Mouse (Mus musculus) heart, embryonic 12.5 days (tissue): Measurements from ENCODE around the gene Afg1l. TPM values are rescaled to one million over a fixed set of nuclear protein-coding genes. Genes with fewer than 3 reads are reported as not detected.

Experiments
- ATAC-seq: fragments of 200-750 bp; cut with Nextera tagmentation; 2 replicates; pipeline ENCODE4 v1.8.0; 2017; ENCODE audit warnings: moderate TSS enrichment, moderate library complexity; ENCODE audit not compliant: insufficient number of reproducible peaks, low FRiP score
- H3K27ac ChIP-seq: fragments of 300-500 bp; sonication (generic); 2 replicates; pipeline ENCODE4 v1.5.1; 2016; ENCODE audit warnings: mild to moderate bottlenecking, moderate library complexity; ENCODE audit not compliant: poor library complexity, severe bottlenecking
- H3K27me3 ChIP-seq: fragments of 300-500 bp; sonication (generic); replicated peaks from 2 replicates; pipeline ENCODE4 v1.6.1; 2016; ENCODE audit warnings: mild to moderate bottlenecking, moderate library complexity
- H3K36me3 ChIP-seq: fragments of 300-500 bp; sonication (generic); 2 replicates; pipeline ENCODE4 v1.6.1; 2016; ENCODE audit warnings: mild to moderate bottlenecking, moderate library complexity
- H3K4me1 ChIP-seq: fragments of 300-500 bp; sonication (generic); replicated peaks from 2 replicates; pipeline ENCODE4 v1.6.1; 2016; ENCODE audit warnings: mild to moderate bottlenecking
- H3K4me2 ChIP-seq: fragments of 300-500 bp; sonication (generic); 2 replicates; pipeline ENCODE4 v1.6.1; 2016; ENCODE audit warnings: mild to moderate bottlenecking, moderate library complexity
- H3K4me3 ChIP-seq: fragments of 300-500 bp; sonication (generic); 2 replicates; pipeline ENCODE4 v1.5.1; 2016; ENCODE audit warnings: mild to moderate bottlenecking
- H3K9ac ChIP-seq: fragments of 300-500 bp; sonication (generic); 2 replicates; pipeline ENCODE4 v1.6.1; 2016; ENCODE audit warnings: mild to moderate bottlenecking, moderate library complexity
- H3K9me3 ChIP-seq: fragments of 300-500 bp; sonication (generic); replicated peaks from 2 replicates; pipeline ENCODE4 v1.6.1; 2016; ENCODE audit warnings: mild to moderate bottlenecking, moderate library complexity
- WGBS: fragments of 180-500 bp; shearing (Covaris S2); methylation state at CpG from one replicate; pipeline ENCODE4 v1.1.7; 2016; 5-methylcytosine and 5-hydroxymethylcytosine counted together
- polyA plus RNA-seq: library from polyadenylated mRNA; unstranded; fragments of >200 nt; fragmentation: Nextera tagmentation; extraction: Ambion mirVana; gene quantifications from 2 replicates; pipeline ENCODE4 v1.2.1, GENCODE M21; 2016

Afg1l gene
- polyA plus RNA-seq, 1 experiment from 2014 or later: 13.5 TPM

- WGBS: 49% methylated on average over 5 of the region's 5 CpGs
Observed at GRCm38 (mm10) chr10:42347986-42348385, 130.4 kb downstream of the Afg1l start.

DNA sequence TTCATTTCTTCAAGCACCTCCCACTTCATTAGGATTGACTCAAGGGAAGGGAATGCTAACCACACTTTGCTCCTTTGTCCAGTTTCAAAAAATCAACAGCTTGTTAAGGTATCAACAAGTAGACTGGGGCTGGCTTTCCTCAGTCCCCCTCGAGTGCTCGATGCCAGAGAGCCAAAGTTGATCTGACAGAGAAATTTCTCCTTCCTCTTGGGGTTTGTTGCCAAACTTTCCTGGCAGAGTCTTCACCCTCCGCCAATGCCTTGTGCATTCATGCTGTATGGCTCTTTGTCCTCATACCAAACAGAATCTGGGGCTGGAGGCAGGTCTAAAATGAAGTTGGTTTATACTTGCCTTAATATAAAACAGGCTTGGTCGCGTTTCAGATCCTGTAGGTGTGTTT lies 131.2 kb downstream of the Afg1l start:
- Histone ChIP-seq H3K27me3 (no peaks in the 10 kb centered on the region), H3K4me3 (no peak overlapping the region), H3K9me3 (no peaks in the 10 kb centered on the region), H3K4me2 (no peak overlapping the region), H3K4me1 (peaks cover 16% of the 10 kb centered on the region), H3K27ac (0 out of 2 replicates have a peak overlapping the region, but pooled peaks have one; percentile 20), H3K9ac (no peak overlapping the region), H3K36me3 (no peaks in the 10 kb centered on the region)
- 53% methylated on average over 5 of the region's 5 CpGs for WGBS
- no peak for ATAC-seq

More at GRCm38 (mm10) chr10:42347986-42348385, 130.4 kb downstream of the Afg1l start:
- no peaks in the 10 kb centered on the region for H3K27me3 ChIP-seq
- no peaks in the 10 kb centered on the region for H3K9me3 ChIP-seq
- H3K9ac ChIP-seq: no peak overlapping the region
- no peak for ATAC-seq
- peaks cover 16% of the 10 kb centered on the region for H3K4me1 ChIP-seq
- no peak overlapping the region for H3K4me3 ChIP-seq
- H3K36me3 ChIP-seq: 0 out of 2 replicates have a peak, but pooled peaks cover 5% of the 10 kb centered on the region
- no peak overlapping the region for H3K27ac ChIP-seq
- H3K4me2 ChIP-seq: peak overlapping the region; percentile 13; the same call in 1 of the 2 replicates

GRCm38 (mm10) chr10:42346179-42346877 lies 132.0 kb downstream of the Afg1l start:
- peaks cover 21% of the 10 kb centered on the region for H3K4me1 ChIP-seq
- ATAC-seq: no peak
- H3K27ac ChIP-seq: no peak overlapping the region
- no peaks in the 10 kb centered on the region for H3K27me3 ChIP-seq
- 68% methylated on average over 12 of the region's 12 CpGs for WGBS
- H3K9me3 ChIP-seq: no peaks in the 10 kb centered on the region
- H3K4me2 ChIP-seq: no peak overlapping the region
- no peak overlapping the region for H3K9ac ChIP-seq
- H3K4me3 ChIP-seq: no peak overlapping the region
- no peaks in the 10 kb centered on the region for H3K36me3 ChIP-seq

DNA sequence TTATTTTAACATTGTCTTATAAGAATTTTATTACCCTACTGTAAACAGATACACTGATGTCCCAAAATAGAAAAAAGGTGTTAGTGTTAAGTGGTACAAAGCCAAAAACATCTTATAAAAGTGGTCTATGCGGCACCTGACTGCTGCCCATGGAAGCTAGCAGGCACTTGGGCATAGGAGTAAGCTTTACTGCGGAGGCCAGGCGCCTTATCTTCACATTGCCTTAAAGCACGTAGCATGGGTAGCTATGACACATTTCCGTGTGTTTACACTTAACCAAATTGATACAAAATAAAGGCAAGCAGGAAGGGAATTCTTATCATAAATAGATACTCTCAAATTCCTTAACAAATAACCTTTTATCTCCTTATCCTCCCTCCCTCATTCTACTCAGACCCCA lies 135.7 kb downstream of the Afg1l start:
- H3K4me2 ChIP-seq: no peak overlapping the region
- WGBS: 54% methylated on average over 5 of the region's 5 CpGs
- no peak overlapping the region for H3K4me3 ChIP-seq
- H3K36me3 ChIP-seq: peaks cover 8% of the 10 kb centered on the region; the same call in 1 of the 2 replicates
- no peak overlapping the region for H3K9ac ChIP-seq
- H3K4me1 ChIP-seq: peaks cover 25% of the 10 kb centered on the region
- ATAC-seq: no peak
- no peaks in the 10 kb centered on the region for H3K27me3 ChIP-seq
- no peak overlapping the region for H3K27ac ChIP-seq
- H3K9me3 ChIP-seq: no peaks in the 10 kb centered on the region

DNA sequence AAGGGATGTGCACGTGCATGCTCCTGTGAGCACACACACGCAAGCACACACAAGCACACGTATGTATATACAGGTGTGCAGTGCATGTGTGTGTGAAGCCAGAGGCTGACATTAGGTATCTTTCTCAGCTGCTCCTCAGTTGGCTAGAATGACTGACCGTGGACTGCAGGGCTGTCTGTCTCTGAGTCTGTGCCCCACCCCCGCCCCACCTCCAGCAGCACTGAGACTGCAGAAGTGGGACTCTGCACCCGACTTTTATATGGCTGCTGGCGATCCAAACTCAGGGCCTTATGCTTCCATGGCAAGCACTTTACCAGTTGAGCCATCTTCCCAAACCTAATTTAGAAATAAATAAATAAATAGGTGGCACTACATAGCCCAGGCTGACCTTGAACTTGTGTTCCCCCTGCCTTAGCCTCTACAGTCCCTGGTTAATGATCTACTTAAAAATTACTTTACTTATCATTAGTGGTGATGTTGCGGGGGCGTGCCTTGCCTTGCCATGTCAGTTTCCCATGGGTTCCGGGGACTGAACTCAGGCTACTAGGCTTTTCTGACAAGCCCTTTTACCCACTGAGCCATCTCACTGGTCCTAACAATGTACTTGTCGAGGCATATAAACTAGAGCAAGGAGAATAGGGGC lies 136.4 kb downstream of the Afg1l start:
- H3K4me2 ChIP-seq: no peak overlapping the region
- no peak overlapping the region for H3K27ac ChIP-seq
- ATAC-seq: no peak
- WGBS: 80% methylated on average over 11 of the region's 11 CpGs
- no peaks in the 10 kb centered on the region for H3K9me3 ChIP-seq
- H3K4me3 ChIP-seq: no peak overlapping the region
- no peaks in the 10 kb centered on the region for H3K27me3 ChIP-seq
- H3K4me1 ChIP-seq: peaks cover 19% of the 10 kb centered on the region
- peaks cover 16% of the 10 kb centered on the region; the same call in 1 of the 2 replicates for H3K36me3 ChIP-seq
- no peak overlapping the region for H3K9ac ChIP-seq

DNA sequence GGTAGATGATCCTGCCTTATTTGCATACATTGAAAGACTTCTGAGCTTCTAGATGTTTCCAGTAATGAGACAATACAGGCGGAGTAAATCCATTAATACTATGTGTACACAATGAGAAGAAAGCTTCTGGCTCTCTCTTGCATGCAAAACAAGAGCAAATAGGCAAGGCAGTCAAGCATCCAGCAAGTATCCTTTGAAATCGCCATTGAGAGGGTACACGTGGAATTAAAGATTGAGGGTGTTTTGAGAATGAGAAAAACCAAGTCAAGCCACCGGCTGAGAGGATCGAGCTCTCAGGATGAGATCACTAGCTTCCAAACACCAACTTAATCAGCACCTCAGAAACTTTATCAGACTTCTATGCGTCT lies 138.0 kb downstream of the Afg1l start:
- no peak overlapping the region for H3K4me2 ChIP-seq
- H3K4me3 ChIP-seq: no peak overlapping the region
- no peak for ATAC-seq
- no peaks in the 10 kb centered on the region for H3K27me3 ChIP-seq
- H3K9me3 ChIP-seq: no peaks in the 10 kb centered on the region
- WGBS: 27% methylated on average over 6 of the region's 6 CpGs
- H3K27ac ChIP-seq: no peak overlapping the region
- no peak overlapping the region for H3K9ac ChIP-seq
- H3K36me3 ChIP-seq: peaks cover 17% of the 10 kb centered on the region; the same call in 1 of the 2 replicates
- peaks cover 14% of the 10 kb centered on the region for H3K4me1 ChIP-seq

DNA sequence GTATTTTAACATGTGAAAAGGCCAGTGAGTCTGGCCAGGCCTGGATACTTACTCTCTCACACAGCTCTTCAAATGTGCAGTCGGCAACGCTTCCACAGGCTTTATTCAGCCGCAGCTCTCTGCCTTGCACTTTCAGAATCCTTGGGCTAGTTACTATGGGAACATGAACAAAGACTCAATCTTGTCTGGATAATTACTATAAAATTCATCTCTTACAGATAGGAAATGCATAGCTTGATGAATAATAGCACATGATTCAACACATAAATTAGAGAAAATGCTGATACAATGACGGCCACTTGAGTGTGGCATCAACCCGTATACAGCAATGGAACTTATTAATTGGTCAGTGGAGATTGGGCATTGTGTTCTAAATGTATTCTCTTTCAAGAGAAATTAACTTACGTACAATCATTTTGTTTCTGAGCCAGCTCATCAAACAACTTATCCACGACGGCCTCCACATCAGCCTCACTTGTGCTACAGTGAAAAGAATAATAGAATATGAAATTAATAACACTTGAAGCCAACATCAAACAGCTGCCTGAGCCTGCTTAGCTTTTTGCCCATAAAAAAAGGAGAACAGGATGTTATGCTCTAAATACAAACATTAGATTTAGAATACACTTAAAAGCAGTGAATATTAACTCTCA lies 138.5 kb downstream of the Afg1l start:
- Histone ChIP-seq H3K36me3 (peaks cover 17% of the 10 kb centered on the region; the same call in 1 of the 2 replicates), H3K4me3 (no peak overlapping the region), H3K9ac (no peak overlapping the region), H3K9me3 (no peaks in the 10 kb centered on the region), H3K4me2 (no peak overlapping the region), H3K4me1 (peaks cover 14% of the 10 kb centered on the region), H3K27ac (no peak overlapping the region), H3K27me3 (no peaks in the 10 kb centered on the region)
- WGBS: 80% methylated on average over 8 of the region's 8 CpGs
- ATAC-seq: no peak

DNA sequence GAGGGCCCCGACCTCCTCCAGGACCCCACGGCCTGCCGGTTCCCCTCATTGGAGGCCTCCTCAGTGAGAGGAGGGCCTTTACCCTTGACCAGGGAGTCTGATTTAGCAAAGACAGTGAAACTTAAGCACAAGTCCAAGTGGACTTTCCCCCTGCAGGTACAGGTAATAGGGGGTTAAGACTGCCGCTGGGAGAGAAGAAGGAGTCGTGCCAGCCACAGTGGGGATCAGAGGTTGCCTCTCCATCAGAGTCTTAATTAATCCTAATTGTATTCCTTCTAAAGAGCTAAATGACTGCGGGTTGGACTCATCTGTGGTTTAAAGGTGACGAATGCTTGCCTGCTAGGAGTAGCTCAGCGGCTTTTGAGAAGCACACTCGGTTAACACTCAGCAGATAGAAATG lies 139.9 kb downstream of the Afg1l start:
- no peak for ATAC-seq
- WGBS: 82% methylated on average over 9 of the region's 9 CpGs
- Histone ChIP-seq H3K4me3 (no peak overlapping the region), H3K36me3 (peaks cover 17% of the 10 kb centered on the region; the same call in 1 of the 2 replicates), H3K27ac (no peak overlapping the region), H3K4me2 (no peak overlapping the region), H3K9ac (no peak overlapping the region), H3K9me3 (no peaks in the 10 kb centered on the region), H3K27me3 (no peaks in the 10 kb centered on the region), H3K4me1 (peaks cover 14% of the 10 kb centered on the region)

DNA sequence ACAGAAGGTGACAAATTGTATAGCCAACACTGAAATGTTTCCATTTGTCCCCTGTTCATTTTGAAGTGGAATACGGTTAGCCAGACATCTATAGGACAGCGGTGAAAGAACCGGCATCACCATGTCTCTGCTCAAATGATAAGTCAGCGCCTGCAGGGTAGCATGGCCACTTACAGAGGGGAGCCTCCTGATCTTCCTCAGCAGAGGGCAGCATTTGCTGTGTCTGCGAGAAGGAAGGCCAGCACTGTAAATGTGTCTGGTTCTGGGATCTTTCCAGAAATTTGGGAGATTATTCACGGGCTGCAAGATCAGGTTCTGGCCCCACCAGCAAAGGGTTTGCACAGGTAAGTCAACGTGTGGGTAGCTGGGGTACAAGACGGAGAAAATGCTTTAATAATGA lies 150.8 kb downstream of the Afg1l start:
- no peaks in the 10 kb centered on the region for H3K9me3 ChIP-seq
- H3K36me3 ChIP-seq: peaks cover 9% of the 10 kb centered on the region
- no peaks in the 10 kb centered on the region for H3K27me3 ChIP-seq
- no peak overlapping the region for H3K9ac ChIP-seq
- no peak overlapping the region for H3K27ac ChIP-seq
- no peaks in the 10 kb centered on the region for H3K4me1 ChIP-seq
- 58% methylated on average over 8 of the region's 8 CpGs for WGBS
- no peak overlapping the region for H3K4me2 ChIP-seq
- ATAC-seq: no peak
- H3K4me3 ChIP-seq: no peak overlapping the region

DNA sequence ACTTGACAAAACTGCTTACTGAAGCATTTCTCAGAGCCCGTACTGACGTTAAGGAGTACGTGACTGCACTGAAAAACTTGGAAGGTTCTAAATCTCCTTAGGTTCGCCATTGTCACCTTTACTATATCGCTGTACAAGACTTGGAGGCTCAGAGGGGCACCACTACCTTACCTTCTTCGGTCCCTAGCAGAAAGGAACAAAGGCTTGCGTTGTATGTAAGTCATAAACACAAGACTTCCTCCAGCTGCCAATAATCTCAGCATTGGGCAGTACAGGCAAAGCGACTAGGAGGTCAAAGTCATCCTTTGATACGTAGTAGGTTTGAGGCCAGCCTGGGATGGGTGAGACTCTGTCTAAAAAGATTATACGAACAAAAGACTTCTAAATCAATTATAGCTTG lies 153.1 kb downstream of the Afg1l start:
- 86% methylated on average over 10 of the region's 10 CpGs for WGBS
- Histone ChIP-seq H3K9me3 (no peaks in the 10 kb centered on the region), H3K4me2 (no peak overlapping the region), H3K27ac (no peak overlapping the region), H3K36me3 (0 out of 2 replicates have a peak, but pooled peaks cover 2% of the 10 kb centered on the region), H3K4me3 (no peak overlapping the region), H3K27me3 (no peaks in the 10 kb centered on the region), H3K9ac (no peak overlapping the region), H3K4me1 (no peaks in the 10 kb centered on the region)
- no peak for ATAC-seq

GRCm38 (mm10) chr10:42323978-42324377 lies 154.4 kb downstream of the Afg1l start:
- no peaks in the 10 kb centered on the region for H3K9me3 ChIP-seq
- no peaks in the 10 kb centered on the region for H3K27me3 ChIP-seq
- H3K36me3 ChIP-seq: 0 out of 2 replicates have a peak, but pooled peaks cover 2% of the 10 kb centered on the region
- no peak overlapping the region for H3K4me3 ChIP-seq
- H3K9ac ChIP-seq: no peak overlapping the region
- no peak overlapping the region for H3K27ac ChIP-seq
- no peak overlapping the region for H3K4me2 ChIP-seq
- no peaks in the 10 kb centered on the region for H3K4me1 ChIP-seq
- no peak for ATAC-seq
